ENCODE assay signal across 8 mouse cellular contexts in genomic region chr2:143545299-143545751, GRCm38 (mm10). TPM values are rescaled to one million over a fixed set of nuclear protein-coding genes. Genes with fewer than 3 reads are reported as not detected.
DNase-seq lines count a peak whose midpoint lies in the region; ATAC-seq and TF ChIP-seq lines count a peak whose summit lies in the region.

No protein-coding gene starts in this region.

- H3K9me3 ChIP-seq in embryonic facial prominence, embryonic 13.5 days: no peaks in the 10 kb centered on the region
- no peaks in the 10 kb centered on the region for H3K9me3 ChIP-seq in midbrain, embryonic 16.5 days (replicated peaks; ENCODE audit: control insufficient read depth, low read length, poor library complexity, severe bottlenecking)

- H3K4me3 ChIP-seq in embryonic facial prominence, embryonic 13.5 days: peak overlapping the region; percentile 50
- H3K4me3 ChIP-seq in midbrain, embryonic 16.5 days (ENCODE audit: low read depth, low read length): peak overlapping the region; percentile 71
- no peak overlapping the region for H3K4me3 ChIP-seq in thymus, adult 2 months (ENCODE audit: control insufficient read depth, insufficient read depth, low read length)

- H3K36me3 ChIP-seq in embryonic facial prominence, embryonic 13.5 days: no peaks in the 10 kb centered on the region
- H3K36me3 ChIP-seq in midbrain, embryonic 16.5 days (ENCODE audit: control insufficient read depth, insufficient read depth, low read length): no peaks in the 10 kb centered on the region
- no peaks in the 10 kb centered on the region for H3K36me3 ChIP-seq in thymus, adult 2 months (ENCODE audit: control insufficient read depth, insufficient read depth, low read length)

- H3K4me2 ChIP-seq in embryonic facial prominence, embryonic 13.5 days: peak overlapping the region; percentile 81
- H3K4me2 ChIP-seq in midbrain, embryonic 16.5 days (ENCODE audit: low read length): peak overlapping the region; percentile 88

- peak overlapping the region; percentile 64 for H3K9ac ChIP-seq in embryonic facial prominence, embryonic 13.5 days
- H3K9ac ChIP-seq in midbrain, embryonic 16.5 days (ENCODE audit: low read depth, low read length): peak overlapping the region; percentile 90

- H3K4me1 ChIP-seq in embryonic facial prominence, embryonic 13.5 days: peaks cover 14% of the 10 kb centered on the region
- H3K4me1 ChIP-seq in midbrain, embryonic 16.5 days (ENCODE audit: control insufficient read depth, insufficient read depth, low read length): peaks cover 18% of the 10 kb centered on the region
- H3K4me1 ChIP-seq in thymus, adult 2 months (replicated peaks; ENCODE audit: control insufficient read depth, insufficient read depth, low read length): no peaks in the 10 kb centered on the region

- peak; percentile 15; the same call in 1 of the 2 replicates for ATAC-seq in embryonic facial prominence, embryonic 13.5 days (ENCODE audit: insufficient number of reproducible peaks, insufficient read depth, low FRiP score, low TSS enrichment, low read depth)
- peak; percentile 66 for ATAC-seq in midbrain, embryonic 16.5 days

- H3K27ac ChIP-seq in embryonic facial prominence, embryonic 13.5 days: no peak overlapping the region
- peak overlapping the region; percentile 93 for H3K27ac ChIP-seq in midbrain, embryonic 16.5 days (ENCODE audit: low read length)
- H3K27ac ChIP-seq in thymus, adult 2 months (ENCODE audit: control insufficient read depth, insufficient read depth, low read length): no peak overlapping the region

- peak; percentile 10 for DNase-seq in adrenal gland, postnatal 10 days
- no peak for DNase-seq in adrenal gland, adult 2 months
- peak; percentile 11 for DNase-seq in NIH3T3 (ENCODE audit: low read depth)
- peak; percentile 17 to 34 for DNase-seq in layer of hippocampus, adult 8-10 months (ENCODE audit: low spot score in 2 of 2)
- no peak for DNase-seq in thymus, adult 2 months
- no peak for DNase-seq in Muller cell, postnatal 12 days (ENCODE audit: inconsistent ontology term)

- H3K27me3 ChIP-seq in embryonic facial prominence, embryonic 13.5 days: peaks cover 66% of the 10 kb centered on the region
- no peaks in the 10 kb centered on the region; the same call in 1 of the 2 replicates for H3K27me3 ChIP-seq in midbrain, embryonic 16.5 days (ENCODE audit: control insufficient read depth, insufficient read depth, low read depth, low read length)
- no peaks in the 10 kb centered on the region for H3K27me3 ChIP-seq in thymus, adult 2 months (ENCODE audit: control insufficient read depth, insufficient read depth, low read length)

- under 1% methylated on average over 7 of the region's 7 CpGs for WGBS in embryonic facial prominence, embryonic 13.5 days
- WGBS in midbrain, embryonic 16.5 days: 1% methylated on average over 7 of the region's 7 CpGs
- 10% methylated on average over 7 of the region's 7 CpGs for WGBS in thymus, adult 2 months

- no peak for TF ChIP-seq CTCF in thymus, adult 2 months (IDR thresholded peaks at IDR 0.05; ENCODE audit: borderline replicate concordance, control insufficient read depth, extremely low read depth, insufficient read depth, low read length, poor library complexity)

- no peak for TF ChIP-seq POLR2A in thymus, adult 2 months (IDR thresholded peaks at IDR 0.05; ENCODE audit: control insufficient read depth, extremely low read depth, insufficient read depth, low read length, poor library complexity)

RNA-seq across cellular contexts. Expression of gene Pcsk2, which starts 0.6 kb away (rescaled TPM):
- 1 to 10 TPM; 3.6 to 4.0 TPM for total RNA-seq in adrenal gland, postnatal 10 days (2021)
- total RNA-seq in adrenal gland, adult 2 months (2021): 1 to 10 TPM; 4.1 to 5.6 TPM
- polyA plus RNA-seq in adrenal gland, adult 2 months (2012; rRNA removed): 0.77 and 0.96 TPM in 2 replicates
- polyA plus RNA-seq in embryonic facial prominence, embryonic 13.5 days (2015; fragmentation: Nextera tagmentation; extraction: Ambion mirVana): 1.1 TPM in 2 replicates
- total RNA-seq in layer of hippocampus, adult 8-10 months (2022): 100 to 1,000 TPM; 156 to 176 (median 170) TPM
- 33.5 and 35.2 TPM in 2 replicates for polyA plus RNA-seq in midbrain, embryonic 16.5 days (2015; fragmentation: Nextera tagmentation; extraction: Ambion mirVana)
- 0.08 TPM in 2 replicates for polyA plus RNA-seq in thymus, adult 2 months (2012; rRNA removed)

Comparison
In these comparisons a context has a peak if more than half of its experiments do, and no peak if none do; other contexts are left out.
1. DNase-seq: peak in adrenal gland, postnatal 10 days (single experiment), NIH3T3 (single experiment) and layer of hippocampus, adult 8-10 months (2 of 2); none in adrenal gland, adult 2 months (single experiment), thymus, adult 2 months (single experiment) and Muller cell, postnatal 12 days (single experiment).
2. RNA of gene Pcsk2, which starts 0.6 kb away (polyA plus RNA-seq): 33.5 to 35.2 TPM in midbrain, embryonic 16.5 days; 1.1 TPM in embryonic facial prominence, embryonic 13.5 days, 0.77 to 0.96 TPM in adrenal gland, adult 2 months and 0.08 TPM in thymus, adult 2 months; every median in the first group is over 10 times any median in the second.